Mouse (Mus musculus) MEL (cell line): ENCODE measurements around the gene Ccdc54.

Experiments
- CTCF ChIP-seq, 3 experiments: IDR thresholded peaks in 2 of 3; conservative IDR thresholded peaks in 1 of 3; 2 replicates each; pipeline ENCODE4 v1.5.1; 2011 to 2012; ENCODE audit warnings: low read length in 3 of 3, low read depth in 2 of 3, mild to moderate bottlenecking in 2 of 3, improper control_type of control experiment in 1 of 3, inconsistent platforms in 1 of 3, mixed read lengths in 1 of 3, moderate library complexity in 1 of 3; ENCODE audit not compliant: control insufficient read depth in 1 of 3, insufficient read depth in 1 of 3, poor library complexity in 1 of 3, severe bottlenecking in 1 of 3
- USF1 ChIP-seq: IDR thresholded peaks from 2 replicates; pipeline ENCODE4 v1.6.1; 2014; ENCODE audit warnings: low read depth, mild to moderate bottlenecking, inconsistent platforms, low read length, improper control_type of control experiment, moderate library complexity
- ZC3H11A ChIP-seq: IDR thresholded peaks from 2 replicates; pipeline ENCODE4 v1.6.1; 2012; ENCODE audit warnings: low read depth, mild to moderate bottlenecking, inconsistent platforms, low read length, improper control_type of control experiment

DNA sequence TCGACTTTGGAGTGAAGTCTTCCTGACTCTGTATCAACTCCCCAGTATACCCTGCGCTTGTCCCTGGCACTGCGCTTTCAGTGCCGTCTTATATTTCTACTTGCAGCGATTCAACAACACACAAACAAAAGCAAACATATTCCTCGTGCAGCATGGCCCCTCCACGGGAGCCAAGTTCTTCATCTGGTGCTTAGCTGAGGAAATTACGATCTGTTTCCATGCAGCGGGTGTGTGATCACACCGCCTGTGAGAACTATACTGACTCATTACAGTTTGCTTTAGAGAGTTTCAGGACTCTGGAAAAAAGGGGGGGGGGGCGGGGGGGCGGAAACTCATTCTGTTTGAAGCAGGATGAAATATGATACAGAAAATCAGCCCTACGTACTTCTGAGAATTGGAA lies 18.4 kb downstream of the Ccdc54 start:
- no peak for TF ChIP-seq CTCF (IDR thresholded peaks at IDR 0.05 in 2 of 3, conservative IDR thresholded peaks at IDR 0.05 in 1 of 3; ENCODE audit: control insufficient read depth in 1 of 3, insufficient read depth in 1 of 3, low read depth in 2 of 3, low read length in 3 of 3, poor library complexity in 1 of 3, severe bottlenecking in 1 of 3)
- TF ChIP-seq USF1 = no peak
- TF ChIP-seq ZC3H11A = no peak
